7 mouse cellular contexts compared by ENCODE assay signal in the genomic region with DNA sequence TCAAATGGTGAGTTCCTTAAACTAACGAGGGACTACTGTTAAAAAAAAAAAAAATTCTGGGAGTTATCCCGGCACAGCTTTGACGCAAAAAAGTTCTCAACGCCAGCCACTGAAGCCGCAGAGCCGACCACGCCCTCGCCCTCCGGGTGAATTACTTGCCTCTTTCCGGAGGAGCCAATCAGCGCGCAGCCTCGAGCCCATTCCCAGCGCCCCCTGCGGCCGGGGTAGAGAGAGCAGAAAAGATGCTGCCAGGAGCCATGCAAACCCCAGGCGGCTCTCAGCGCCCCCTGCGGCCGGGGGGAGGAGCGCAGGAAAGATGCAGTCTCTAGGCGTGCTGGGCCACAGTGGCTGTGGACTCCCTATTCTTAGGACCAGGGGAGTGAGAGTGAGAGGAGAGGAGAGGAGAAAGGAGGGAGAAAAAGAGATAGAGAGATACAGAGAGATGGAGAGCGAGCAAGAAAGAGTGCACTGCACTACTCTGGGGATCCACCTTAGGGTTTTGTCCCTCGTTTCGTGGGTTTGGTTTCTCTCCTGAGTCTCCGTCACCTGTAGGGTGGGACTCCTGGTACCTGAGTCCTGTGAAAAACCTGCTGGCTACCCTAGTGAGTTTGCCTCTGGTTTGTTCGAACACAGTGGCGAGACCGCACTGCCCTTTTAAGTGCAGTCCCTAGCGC. TPM values are rescaled to one million over a fixed set of nuclear protein-coding genes. Genes with fewer than 3 reads are reported as not detected.
DNase-seq lines count a peak whose midpoint lies in the region; ATAC-seq lines count a peak whose summit lies in the region.

No protein-coding gene starts in this region.

- under 1% methylated on average over 30 of the region's 30 CpGs for WGBS in embryonic facial prominence, embryonic 11.5 days
- WGBS in limb, embryonic 11.5 days, result under 1% methylated on average over 30 of the region's 30 CpGs
- WGBS in midbrain, embryonic 14.5 days, result under 1% methylated on average over 30 of the region's 30 CpGs

- no peaks in the 10 kb centered on the region for H3K9me3 ChIP-seq in embryonic facial prominence, embryonic 11.5 days (replicated peaks; ENCODE audit: control insufficient read depth, low read length)
- H3K9me3 ChIP-seq in limb, embryonic 11.5 days (ENCODE audit: control insufficient read depth, low read length), result no peaks in the 10 kb centered on the region
- H3K9me3 ChIP-seq in midbrain, embryonic 14.5 days (ENCODE audit: control insufficient read depth, low read length), result no peaks in the 10 kb centered on the region

- H3K27me3 ChIP-seq in embryonic facial prominence, embryonic 11.5 days (ENCODE audit: control insufficient read depth, insufficient read depth, low read length), result no peaks in the 10 kb centered on the region
- no peaks in the 10 kb centered on the region for H3K27me3 ChIP-seq in limb, embryonic 11.5 days (ENCODE audit: control insufficient read depth, insufficient read depth, low read length)
- H3K27me3 ChIP-seq in midbrain, embryonic 14.5 days (ENCODE audit: control insufficient read depth, insufficient read depth, low read length), result no peaks in the 10 kb centered on the region

- peak overlapping the region; percentile 56 for H3K27ac ChIP-seq in embryonic facial prominence, embryonic 11.5 days (replicated peaks; ENCODE audit: low read depth, low read length)
- peak overlapping the region; percentile 68 for H3K27ac ChIP-seq in limb, embryonic 11.5 days (replicated peaks; ENCODE audit: low read depth, low read length)
- H3K27ac ChIP-seq in midbrain, embryonic 14.5 days (replicated peaks; ENCODE audit: low read depth, low read length), result peak overlapping the region; percentile 83

- ATAC-seq in embryonic facial prominence, embryonic 11.5 days (replicated peaks; ENCODE audit: insufficient number of reproducible peaks, low FRiP score, low TSS enrichment, low read depth), result peak; percentile 70
- ATAC-seq in limb, embryonic 11.5 days (ENCODE audit: insufficient number of reproducible peaks, low FRiP score, low TSS enrichment, low read depth), result peak; percentile 70
- peak; percentile 37 for ATAC-seq in midbrain, embryonic 14.5 days (ENCODE audit: low FRiP score, low TSS enrichment)

- H3K4me1 ChIP-seq in embryonic facial prominence, embryonic 11.5 days (ENCODE audit: control insufficient read depth, insufficient read depth, low read length), result no peaks in the 10 kb centered on the region
- 0 out of 2 replicates have a peak, but pooled peaks cover 7% of the 10 kb centered on the region for H3K4me1 ChIP-seq in limb, embryonic 11.5 days (ENCODE audit: control insufficient read depth, insufficient read depth, low read length)
- H3K4me1 ChIP-seq in midbrain, embryonic 14.5 days (ENCODE audit: control insufficient read depth, insufficient read depth, low read length), result peaks cover 12% of the 10 kb centered on the region

- H3K36me3 ChIP-seq in embryonic facial prominence, embryonic 11.5 days (replicated peaks; ENCODE audit: control insufficient read depth, insufficient read depth, low read depth, low read length), result no peaks in the 10 kb centered on the region
- no peaks in the 10 kb centered on the region for H3K36me3 ChIP-seq in limb, embryonic 11.5 days (ENCODE audit: control insufficient read depth, insufficient read depth, low read length)
- H3K36me3 ChIP-seq in midbrain, embryonic 14.5 days (ENCODE audit: control insufficient read depth, insufficient read depth, low read length), result no peaks in the 10 kb centered on the region

- peak overlapping the region; percentile 51 for H3K9ac ChIP-seq in embryonic facial prominence, embryonic 11.5 days (replicated peaks; ENCODE audit: low read length)
- H3K9ac ChIP-seq in limb, embryonic 11.5 days (ENCODE audit: low read length), result peak overlapping the region; percentile 39; the same call in 1 of the 2 replicates
- H3K9ac ChIP-seq in midbrain, embryonic 14.5 days (replicated peaks; ENCODE audit: low read length), result peak overlapping the region; percentile 80; the same call in 1 of the 2 replicates

- peak overlapping the region; percentile 62 for H3K4me2 ChIP-seq in embryonic facial prominence, embryonic 11.5 days (ENCODE audit: low read depth, low read length)
- peak overlapping the region; percentile 58 for H3K4me2 ChIP-seq in limb, embryonic 11.5 days (ENCODE audit: low read depth, severe bottlenecking)
- peak overlapping the region; percentile 67 for H3K4me2 ChIP-seq in midbrain, embryonic 14.5 days (ENCODE audit: low read length)

- peak; percentile 95 for DNase-seq in adrenal gland, postnatal 14 days
- peak; percentile 89 for DNase-seq in embryonic facial prominence, embryonic 11.5 days (ENCODE audit: low spot score)
- peak; percentile 99 for DNase-seq in heart, adult 11 months
- peak; percentile 85 for DNase-seq in kidney, adult 18-20 months
- peak; percentile 94 for DNase-seq in limb, embryonic 11.5 days (ENCODE audit: low spot score)
- peak; percentile 77 for DNase-seq in midbrain, embryonic 14.5 days
- peak; percentile 70 to 77 for DNase-seq in spleen, adult 18-20 months

- peak overlapping the region; percentile 74 for H3K4me3 ChIP-seq in embryonic facial prominence, embryonic 11.5 days (ENCODE audit: low read depth, low read length)
- peak overlapping the region; percentile 76 for H3K4me3 ChIP-seq in limb, embryonic 11.5 days (ENCODE audit: low read depth, low read length)
- peak overlapping the region; percentile 82 for H3K4me3 ChIP-seq in midbrain, embryonic 14.5 days (replicated peaks; ENCODE audit: low read depth, low read length)

RNA-seq across cellular contexts. Expression of a gene that starts 0.4 kb away (rescaled TPM):
- total RNA-seq in adrenal gland, postnatal 14 days (2021), result 0.98 and 1.4 TPM in 2 replicates
- 0.40 and 0.48 TPM in 2 replicates for polyA plus RNA-seq in embryonic facial prominence, embryonic 11.5 days (2014; fragmentation: Nextera tagmentation; extraction: Ambion mirVana)
- polyA plus RNA-seq in limb, embryonic 11.5 days (2014; fragmentation: Nextera tagmentation; extraction: Ambion mirVana), result 0.29 and 0.43 TPM in 2 replicates
- 0.24 and 0.50 TPM in 2 replicates for polyA plus RNA-seq in midbrain, embryonic 14.5 days (2014; fragmentation: Nextera tagmentation; extraction: Ambion mirVana)

RNA-seq across cellular contexts. Expression of a gene that starts 0.5 kb away (rescaled TPM):
- 237 and 265 TPM in 2 replicates for total RNA-seq in adrenal gland, postnatal 14 days (2021)
- polyA plus RNA-seq in embryonic facial prominence, embryonic 11.5 days (2014; fragmentation: Nextera tagmentation; extraction: Ambion mirVana), result 73.6 and 74.4 TPM in 2 replicates
- polyA plus RNA-seq in limb, embryonic 11.5 days (2014; fragmentation: Nextera tagmentation; extraction: Ambion mirVana), result 60.7 and 65.5 TPM in 2 replicates
- polyA plus RNA-seq in midbrain, embryonic 14.5 days (2014; fragmentation: Nextera tagmentation; extraction: Ambion mirVana), result 42.8 and 57.4 TPM in 2 replicates

Comparison
In these comparisons a context has a peak if more than half of its experiments do, and no peak if none do; other contexts are left out.
1. Peak in every context shown above with its lines: DNase-seq, ATAC-seq, H3K4me3 ChIP-seq and H3K27ac ChIP-seq.